Mouse (Mus musculus): ENCODE measurements around the gene Egln1. TPM values are rescaled to one million over a fixed set of nuclear protein-coding genes. Genes with fewer than 3 reads are reported as not detected.

Egln1 gene
- 10 to 100 TPM; 67.8 to 69.6 TPM for total RNA-seq (2021)
- long read RNA-seq, transcript Egln1-201 (5 exons, 3,594 nt), result major isoform, 174 of 204 reads
- long read RNA-seq, partial matches to known transcripts, result 2 of 204 reads
- long read RNA-seq, other reads (novel, unspliced or antisense), result 28 of 204 reads

DNA sequence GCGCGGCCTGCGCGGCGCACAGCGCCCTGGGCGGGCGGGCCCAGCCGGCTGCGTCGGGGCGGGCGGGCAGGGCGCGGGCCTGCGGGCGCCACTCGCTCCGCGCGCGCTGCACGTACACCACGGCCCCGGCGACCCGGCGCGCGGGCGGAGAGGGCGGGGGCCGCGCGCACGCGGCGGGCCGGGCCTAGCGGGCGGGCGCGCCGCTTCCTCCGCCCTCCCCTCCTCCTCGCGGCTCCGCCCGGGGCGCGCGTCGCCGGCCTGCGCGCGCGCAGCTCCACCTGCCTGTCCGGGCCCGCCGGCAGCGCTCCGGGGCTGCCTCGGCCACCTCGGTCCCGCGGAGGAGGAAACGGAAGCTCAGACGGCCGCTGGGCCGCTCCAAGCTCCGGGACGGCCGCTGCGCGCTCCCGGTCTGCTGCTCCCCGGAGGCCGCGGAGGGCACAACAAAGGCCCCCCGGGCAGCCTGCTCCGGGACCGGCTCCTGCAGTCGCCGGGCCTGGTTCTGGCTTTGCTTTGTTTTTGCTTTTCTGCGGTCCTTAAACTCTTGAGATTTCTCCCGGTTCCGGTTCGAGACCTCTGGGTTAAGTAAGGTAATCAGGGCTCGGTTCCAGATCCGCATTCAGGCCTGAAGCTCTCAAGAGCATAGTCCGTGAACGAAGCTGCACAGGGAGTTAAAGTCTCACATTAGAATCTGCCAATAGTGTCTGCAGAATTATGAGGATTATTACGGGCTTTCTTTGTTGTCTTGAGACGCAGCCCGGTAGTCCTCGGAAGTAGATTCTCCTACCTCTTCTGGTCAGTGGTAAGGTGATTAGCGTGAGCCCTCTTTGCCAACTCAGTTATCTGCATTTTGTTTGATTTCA is at the start of gene Egln1:
Gene Egln1 (minus strand): TSS at position 116 of the 860 bp plus-strand sequence.
- DNase-seq (ENCODE audit: low spot score in 2 of 2), result peak; percentile 53 to 79

DNA sequence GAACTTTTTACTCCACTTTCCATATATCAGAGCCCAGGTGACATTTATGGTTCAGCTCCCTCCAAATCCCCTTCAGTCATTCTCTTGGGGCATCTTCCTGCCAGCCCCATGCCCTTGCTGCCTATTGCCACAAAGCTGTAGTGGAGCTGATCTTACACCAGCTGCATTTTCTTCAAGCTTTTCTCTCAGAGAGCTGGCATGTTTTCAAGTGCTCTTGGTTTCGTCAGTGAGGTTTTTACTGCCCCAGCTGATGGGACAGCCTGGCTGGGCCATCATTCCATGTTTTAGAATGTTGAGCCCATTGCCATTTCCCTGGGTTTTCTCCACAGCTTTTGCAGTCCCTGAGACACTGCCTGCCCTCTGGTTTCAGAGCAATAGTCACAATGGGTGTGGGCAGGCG is 46.7 kb upstream of the Egln1 start:
- DNase-seq (ENCODE audit: low spot score in 2 of 2), result no peak

DNA sequence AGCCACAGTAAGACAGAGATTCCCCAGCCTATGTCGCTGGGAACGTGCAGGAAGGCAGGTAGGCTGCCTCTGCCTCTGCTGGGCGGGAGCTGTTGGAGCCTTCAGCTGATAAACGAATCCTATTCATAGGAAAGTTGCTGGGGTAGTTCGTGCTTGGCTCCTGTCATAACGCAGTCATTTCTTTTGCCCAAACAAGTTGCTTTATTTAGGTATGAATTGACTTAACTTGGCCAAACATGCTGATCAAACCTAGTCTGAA is 42.5 kb upstream of the Egln1 start:
- no peak for DNase-seq (ENCODE audit: low spot score in 2 of 2)

GRCm38 (mm10) chr8:124990923-124991667 is 42.0 kb upstream of the Egln1 start:
- DNase-seq (ENCODE audit: low spot score in 2 of 2), result no peak

- DNase-seq (ENCODE audit: low spot score in 2 of 2), result no peak
These were observed 31.7 kb upstream of the Egln1 start for GRCm38 (mm10) chr8:124980828-124981227.

GRCm38 (mm10) chr8:124980036-124980435 is 30.9 kb upstream of the Egln1 start:
- DNase-seq (ENCODE audit: low spot score in 2 of 2), result no peak

DNA sequence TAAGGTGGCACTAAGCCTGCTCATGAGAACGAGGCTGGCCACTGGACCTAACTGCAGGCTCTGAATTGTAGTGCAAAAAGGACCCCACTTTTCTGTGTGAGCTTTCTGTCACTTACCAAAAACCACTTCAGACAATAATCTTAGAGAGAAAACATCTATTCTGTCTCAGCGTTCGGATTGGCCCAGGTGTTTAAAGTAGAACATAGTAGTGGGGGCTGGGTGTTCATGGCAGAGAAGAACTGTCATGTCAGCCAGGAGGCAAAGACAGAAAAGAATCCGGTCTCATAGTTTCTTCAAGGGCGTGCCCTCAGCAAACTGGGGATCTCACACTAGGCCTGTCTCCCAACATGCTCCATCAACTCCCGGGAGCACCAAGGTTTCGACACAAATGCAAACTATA is 28.9 kb upstream of the Egln1 start:
- DNase-seq (ENCODE audit: low spot score in 2 of 2), result no peak

GRCm38 (mm10) chr8:124976211-124976610 is 27.1 kb upstream of the Egln1 start:
- no peak for DNase-seq (ENCODE audit: low spot score in 2 of 2)

- DNase-seq (ENCODE audit: low spot score in 2 of 2), result no peak
These were observed 25.1 kb upstream of the Egln1 start for GRCm38 (mm10) chr8:124974254-124974653.

DNA sequence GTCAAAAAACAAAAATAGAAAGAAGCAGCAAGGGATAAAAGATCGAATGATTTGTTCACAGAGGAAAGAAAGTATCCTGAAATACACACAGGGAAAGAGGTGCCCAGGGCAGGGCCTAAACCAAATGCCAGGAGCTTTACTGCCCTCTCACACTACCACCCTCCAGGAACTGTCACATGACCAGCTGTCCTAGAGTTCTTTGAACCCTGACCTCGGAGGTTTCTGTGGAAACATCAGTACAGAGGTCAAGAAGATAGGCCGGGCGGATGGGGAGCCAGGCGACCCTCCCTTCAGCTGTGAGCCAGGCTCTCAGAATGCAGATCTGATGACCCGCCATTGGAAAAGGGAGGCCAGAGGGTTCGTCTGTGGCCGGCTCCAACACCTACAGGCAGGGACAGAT is 24.1 kb upstream of the Egln1 start:
- DNase-seq (ENCODE audit: low spot score in 2 of 2), result no peak

GRCm38 (mm10) chr8:124970312-124970933 is 21.3 kb upstream of the Egln1 start:
- DNase-seq (ENCODE audit: low spot score in 2 of 2), result no peak

GRCm38 (mm10) chr8:124964966-124965365 is 15.8 kb upstream of the Egln1 start:
- DNase-seq (ENCODE audit: low spot score in 2 of 2), result no peak

DNA sequence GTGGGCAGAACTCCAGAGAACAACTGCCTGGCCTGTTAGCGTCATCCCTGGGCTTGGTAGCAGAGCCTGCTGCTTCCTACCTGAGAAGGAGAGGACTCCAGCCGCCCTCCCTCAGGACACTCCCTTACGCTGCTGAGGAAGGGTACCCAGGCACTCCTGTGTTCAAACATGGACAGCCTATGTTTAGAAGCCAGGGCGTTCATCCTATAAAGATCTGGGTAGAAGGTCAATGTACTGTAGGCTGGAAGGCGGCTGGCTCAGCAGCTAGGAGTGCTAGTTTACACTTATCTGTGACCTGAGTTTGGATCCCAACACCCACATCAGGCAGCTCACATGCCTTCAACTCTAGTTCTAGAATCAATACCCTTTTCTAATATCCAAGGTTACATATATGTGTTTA is 14.1 kb upstream of the Egln1 start:
- DNase-seq (ENCODE audit: low spot score in 2 of 2), result no peak

DNA sequence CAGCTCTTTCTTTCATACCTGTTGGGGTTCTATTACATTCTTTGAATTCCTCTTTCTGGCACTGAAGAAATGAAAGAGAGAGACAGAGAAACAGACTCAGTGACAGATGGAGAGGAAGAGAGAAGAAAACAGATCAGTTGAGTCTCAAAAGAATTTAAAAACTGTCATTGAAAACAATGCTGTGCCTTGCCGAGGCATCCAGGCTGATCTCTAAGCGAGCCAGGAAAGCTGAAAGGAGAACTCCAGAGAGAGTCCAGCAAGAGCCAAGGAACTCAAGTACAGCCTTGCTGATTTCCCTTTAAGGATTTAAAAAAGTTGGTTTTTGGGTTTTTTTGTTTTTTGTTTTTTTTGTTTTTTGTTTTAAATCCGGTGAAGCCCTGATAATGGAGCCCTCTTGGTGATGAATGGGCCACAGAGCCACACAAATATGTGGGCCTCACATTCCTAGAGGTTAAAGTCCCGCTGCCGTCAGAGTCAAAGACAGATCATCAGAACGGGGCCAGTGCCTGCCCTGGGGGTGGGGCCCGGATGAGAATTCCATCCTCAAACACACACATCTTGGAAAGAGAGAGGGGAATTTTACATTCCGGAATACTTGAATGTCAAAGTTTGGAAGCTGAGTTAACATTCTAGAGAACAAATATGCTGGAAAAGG is 11.2 kb upstream of the Egln1 start:
- DNase-seq (ENCODE audit: low spot score in 2 of 2), result no peak

DNA sequence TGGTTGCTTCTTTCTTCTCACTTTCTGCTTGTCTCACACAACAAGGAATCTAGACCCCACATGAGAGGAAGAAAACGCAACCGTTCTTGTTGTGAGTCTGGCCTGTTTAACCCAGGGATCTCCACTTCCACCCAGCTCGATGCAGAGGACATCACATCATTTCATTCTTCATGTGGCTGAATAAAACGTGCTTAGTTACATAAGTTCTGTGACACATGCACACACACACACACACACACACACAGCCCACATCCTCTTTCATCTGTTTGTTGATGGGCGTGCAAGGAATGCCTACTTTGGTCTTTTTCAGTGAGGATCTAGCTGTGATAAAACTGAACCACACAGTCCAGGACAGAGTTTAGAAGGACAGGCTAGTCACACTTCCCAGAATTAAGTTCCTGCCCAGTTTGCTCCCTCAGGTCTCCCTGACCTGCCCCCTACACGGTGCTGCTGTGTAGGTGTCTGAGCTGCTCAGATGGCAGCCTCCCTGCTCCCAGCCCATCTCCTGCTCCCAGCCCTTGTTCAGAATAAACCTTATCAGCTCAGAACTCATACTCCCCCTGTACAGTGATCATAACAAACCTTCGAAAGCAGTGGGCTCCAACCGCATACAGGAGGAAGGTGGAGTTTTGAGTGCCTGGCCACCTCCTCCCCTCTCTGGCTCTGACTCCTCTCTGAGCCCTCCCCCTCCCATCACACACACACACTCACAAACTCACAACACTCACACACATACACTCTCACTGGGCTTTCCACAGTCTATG is 10.5 kb upstream of the Egln1 start:
- no peak for DNase-seq (ENCODE audit: low spot score in 2 of 2)

GRCm38 (mm10) chr8:124954572-124955082 is 5.5 kb upstream of the Egln1 start:
- DNase-seq (ENCODE audit: low spot score in 2 of 2), result no peak

- no peak for DNase-seq (ENCODE audit: low spot score in 2 of 2)
These were observed 4.1 kb upstream of the Egln1 start for GRCm38 (mm10) chr8:124953188-124953587.

DNA sequence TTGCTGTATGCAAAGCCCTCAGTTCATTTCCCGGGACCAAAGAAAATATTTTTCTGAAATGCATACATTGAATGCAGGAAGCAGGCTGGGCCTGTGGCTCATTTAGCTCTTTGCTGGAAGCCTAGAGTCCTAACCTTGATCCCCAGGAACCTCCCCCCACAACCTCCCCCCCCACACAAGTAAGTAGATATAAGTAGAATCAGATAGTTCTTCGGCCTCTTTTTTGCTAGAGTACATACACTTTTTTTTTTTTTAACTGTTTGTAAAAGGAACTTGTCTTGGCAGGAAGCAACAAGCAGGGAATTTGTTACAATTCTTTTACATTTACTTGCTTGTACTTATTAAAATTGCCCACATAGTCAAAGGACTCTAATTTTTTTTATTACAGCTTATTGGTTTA is 1.7 kb upstream of the Egln1 start:
- DNase-seq (ENCODE audit: low spot score in 2 of 2), result no peak

GRCm38 (mm10) chr8:124950069-124950456 is 939 bp upstream of the Egln1 start:
- DNase-seq (ENCODE audit: low spot score in 2 of 2), result no peak

GRCm38 (mm10) chr8:124948733-124949111 is 402 bp downstream of the Egln1 start:
- no peak for DNase-seq (ENCODE audit: low spot score in 2 of 2)
